In the genomic region with DNA sequence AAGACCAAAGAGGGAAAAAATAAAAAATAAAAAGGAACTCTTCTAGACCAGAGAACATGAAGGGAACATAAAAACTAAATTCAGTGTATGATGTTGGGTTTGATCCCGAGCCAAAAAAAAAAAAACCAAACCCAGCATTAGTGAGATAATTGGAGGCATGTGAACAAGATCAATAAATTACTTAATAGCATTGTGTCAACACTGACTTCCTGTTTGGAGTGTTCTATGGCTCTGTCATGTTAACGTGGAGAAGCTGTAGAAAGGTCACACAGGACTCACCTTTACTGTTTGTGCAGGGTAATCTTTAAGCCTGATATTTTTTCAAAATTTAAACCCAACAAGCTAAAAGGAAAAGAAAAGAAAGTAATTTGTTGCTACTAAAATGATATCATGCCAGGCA, we compare ENCODE assay signal across 24 mouse cellular contexts. TPM values are rescaled to one million over a fixed set of nuclear protein-coding genes. Genes with fewer than 3 reads are reported as not detected.
A peak's percentile ranks its signal among the peaks of the same experiment; 100 is the strongest.
DNase-seq lines count a peak whose midpoint lies in the region; ATAC-seq and TF ChIP-seq lines count a peak whose summit lies in the region.
"Had no signal": no experiment of that assay in that cellular context is flagged by ENCODE, and none has a peak within 500 bp of the region (broad histone marks: within the 10 kb centered on the region; RNA-seq: fewer than 3 reads in every experiment).

No protein-coding gene starts in this region.

- peaks cover 4% of the 10 kb centered on the region; the same call in 1 of the 2 replicates for H3K4me1 ChIP-seq in liver, adult 2 months (ENCODE audit: control insufficient read depth, insufficient read depth, low read length)
- H3K4me1 ChIP-seq in liver, embryonic 13.5 days (replicated peaks), result peaks cover 47% of the 10 kb centered on the region
- H3K4me1 ChIP-seq in liver, embryonic 15.5 days (replicated peaks), result peaks cover 43% of the 10 kb centered on the region
- peaks cover 10% of the 10 kb centered on the region for H3K4me1 ChIP-seq in neural tube, embryonic 15.5 days
- H3K4me1 ChIP-seq in heart, embryonic 10.5 days, result peaks cover 13% of the 10 kb centered on the region
- H3K4me1 ChIP-seq: embryonic facial prominence, embryonic 12.5 days had no signal

- TF ChIP-seq CTCF in liver, adult 2 months (IDR thresholded peaks at IDR 0.05; ENCODE audit: low read depth, low read length), result no peak

- TF ChIP-seq POLR2A in liver, adult 2 months (IDR thresholded peaks at IDR 0.05; ENCODE audit: extremely low read depth, insufficient read depth, low read length), result no peak

- 16% methylated on average over 2 of the region's 2 CpGs for WGBS in liver, adult 2 months
- 33% methylated on average over 2 of the region's 2 CpGs for WGBS in liver, embryonic 13.5 days (ENCODE audit: insufficient replicate concordance)
- 30% methylated on average over 2 of the region's 2 CpGs for WGBS in liver, embryonic 15.5 days (ENCODE audit: insufficient replicate concordance)
- 44% methylated on average over 2 of the region's 2 CpGs for WGBS in neural tube, embryonic 15.5 days
- WGBS in heart, embryonic 10.5 days, result 58% methylated on average over 2 of the region's 2 CpGs

- ATAC-seq in liver, embryonic 13.5 days (ENCODE audit: low read depth), result no peak
- ATAC-seq in liver, embryonic 15.5 days (ENCODE audit: insufficient read depth), result no peak
- no peak for ATAC-seq in neural tube, embryonic 15.5 days (ENCODE audit: low FRiP score)
- ATAC-seq: activated CD4-positive, CD25-positive, alpha-beta regulatory T cell, adult 4 months; CD4-positive, CD25-positive, alpha-beta regulatory T cell, adult 4 months; forebrain, embryonic 13.5 days; forebrain, embryonic 15.5 days; Patski had no signal

- no peak overlapping the region for H3K4me3 ChIP-seq in liver, adult 2 months (ENCODE audit: insufficient read depth, low read depth, low read length)
- H3K4me3 ChIP-seq in liver, embryonic 13.5 days (replicated peaks), result no peak overlapping the region
- no peak overlapping the region for H3K4me3 ChIP-seq in liver, embryonic 15.5 days (replicated peaks)
- no peak overlapping the region for H3K4me3 ChIP-seq in neural tube, embryonic 15.5 days (replicated peaks)
- H3K4me3 ChIP-seq in heart, embryonic 10.5 days, result no peak overlapping the region
- H3K4me3 ChIP-seq: embryonic facial prominence, embryonic 10.5 days; embryonic facial prominence, embryonic 12.5 days; forebrain, embryonic 13.5 days; forebrain, embryonic 15.5 days had no signal

- DNase-seq in liver, adult 2 months (ENCODE audit: extremely low read depth, low read depth, low spot score), result peak; percentile 94
- DNase-seq in liver, result no peak
- DNase-seq in liver, embryonic 13.5 days, result no peak
- no peak for DNase-seq in heart, embryonic 10.5 days (ENCODE audit: low spot score)
- DNase-seq: adrenal gland, adult 8-10 months; adrenal gland, postnatal 14 days; adrenal gland, postnatal 36 days; B cell, adult 2 months; cerebellum, adult 11-12 months; cerebellum, adult 2 months; cerebellum, adult 9-10 months; cerebellum, postnatal 10 days; cerebellum, postnatal 25 days had no signal

- H3K9ac ChIP-seq in liver, adult 2 months (ENCODE audit: low read depth, low read length), result no peak overlapping the region
- H3K9ac ChIP-seq in liver, embryonic 13.5 days, result no peak overlapping the region
- H3K9ac ChIP-seq in liver, embryonic 15.5 days, result no peak overlapping the region
- no peak overlapping the region for H3K9ac ChIP-seq in neural tube, embryonic 15.5 days (replicated peaks)
- H3K9ac ChIP-seq: embryonic facial prominence, embryonic 12.5 days; forebrain, embryonic 13.5 days; forebrain, embryonic 15.5 days had no signal

- no peaks in the 10 kb centered on the region for H3K79me2 ChIP-seq in liver, adult 2 months (ENCODE audit: control insufficient read depth, insufficient read depth, low read length)

- H3K27ac ChIP-seq in liver, adult 2 months (replicated peaks; ENCODE audit: insufficient read depth, low read depth, low read length), result peak overlapping the region; percentile 56; the same call in 1 of the 2 replicates
- peak overlapping the region; percentile 54 for H3K27ac ChIP-seq in liver, embryonic 13.5 days
- H3K27ac ChIP-seq in liver, embryonic 15.5 days (replicated peaks), result peak overlapping the region; percentile 51; the same call in 1 of the 2 replicates
- H3K27ac ChIP-seq in neural tube, embryonic 15.5 days (replicated peaks), result no peak overlapping the region
- no peak overlapping the region for H3K27ac ChIP-seq in heart, embryonic 10.5 days
- H3K27ac ChIP-seq: embryonic facial prominence, embryonic 10.5 days; embryonic facial prominence, embryonic 12.5 days; forebrain, embryonic 13.5 days; forebrain, embryonic 15.5 days had no signal

- no peaks in the 10 kb centered on the region for H3K36me3 ChIP-seq in liver, adult 2 months (ENCODE audit: control insufficient read depth, insufficient read depth, low read length)
- H3K36me3 ChIP-seq in liver, embryonic 13.5 days, result no peaks in the 10 kb centered on the region
- H3K36me3 ChIP-seq in liver, embryonic 15.5 days (replicated peaks), result no peaks in the 10 kb centered on the region
- H3K36me3 ChIP-seq in neural tube, embryonic 15.5 days, result no peaks in the 10 kb centered on the region
- H3K36me3 ChIP-seq in heart, embryonic 10.5 days, result no peaks in the 10 kb centered on the region
- H3K36me3 ChIP-seq: embryonic facial prominence, embryonic 10.5 days; embryonic facial prominence, embryonic 12.5 days; forebrain, embryonic 15.5 days; G1E had no signal

- H3K9me3 ChIP-seq in liver, embryonic 13.5 days (replicated peaks), result 0 out of 2 replicates have a peak, but pooled peaks cover 3% of the 10 kb centered on the region
- no peaks in the 10 kb centered on the region for H3K9me3 ChIP-seq in liver, embryonic 15.5 days (replicated peaks)
- H3K9me3 ChIP-seq in neural tube, embryonic 15.5 days (replicated peaks), result no peaks in the 10 kb centered on the region
- H3K9me3 ChIP-seq in heart, embryonic 10.5 days, result no peaks in the 10 kb centered on the region
- H3K9me3 ChIP-seq: embryonic facial prominence, embryonic 10.5 days; embryonic facial prominence, embryonic 12.5 days; forebrain, embryonic 15.5 days had no signal

- no peaks in the 10 kb centered on the region for H3K27me3 ChIP-seq in liver, adult 2 months (ENCODE audit: control insufficient read depth, insufficient read depth, low read length)
- no peaks in the 10 kb centered on the region for H3K27me3 ChIP-seq in liver, embryonic 13.5 days
- H3K27me3 ChIP-seq in liver, embryonic 15.5 days, result no peaks in the 10 kb centered on the region
- no peaks in the 10 kb centered on the region for H3K27me3 ChIP-seq in neural tube, embryonic 15.5 days (replicated peaks)
- H3K27me3 ChIP-seq in heart, embryonic 10.5 days (ENCODE audit: insufficient read depth, poor library complexity, severe bottlenecking), result 0 out of 2 replicates have a peak, but pooled peaks cover 6% of the 10 kb centered on the region
- H3K27me3 ChIP-seq: CH12.LX; embryonic facial prominence, embryonic 12.5 days; forebrain, embryonic 15.5 days had no signal

- H3K4me2 ChIP-seq in liver, embryonic 13.5 days, result no peak overlapping the region
- no peak overlapping the region for H3K4me2 ChIP-seq in liver, embryonic 15.5 days
- no peak overlapping the region for H3K4me2 ChIP-seq in neural tube, embryonic 15.5 days
- H3K4me2 ChIP-seq: embryonic facial prominence, embryonic 12.5 days; forebrain, embryonic 13.5 days; forebrain, embryonic 15.5 days had no signal

RNA-seq across cellular contexts. Expression of a gene that starts 34.3 kb away (rescaled TPM):
- 6.4 and 8.9 TPM in 2 replicates for total RNA-seq in liver, adult 2 months (2014; rRNA removed)
- polyA plus RNA-seq in liver, adult 2 months (2012; rRNA removed), result 4.3 TPM in 2 replicates
- 1.7 and 1.9 TPM in 2 replicates for polyA plus RNA-seq in liver, embryonic 13.5 days (2015; fragmentation: Nextera tagmentation; extraction: Ambion mirVana)
- 3.3 and 4.8 TPM in 2 replicates for polyA plus RNA-seq in liver, embryonic 15.5 days (2015; fragmentation: Nextera tagmentation; extraction: Ambion mirVana)
- polyA plus RNA-seq in neural tube, embryonic 15.5 days (2015; fragmentation: Nextera tagmentation; extraction: Ambion mirVana), result 11.0 and 12.0 TPM in 2 replicates
- 2.6 and 3.7 TPM in 2 replicates for polyA plus RNA-seq in heart, embryonic 10.5 days (2016; fragmentation: Nextera tagmentation; extraction: Ambion mirVana)
- polyA plus RNA-seq: CD4-positive, CD25-positive, alpha-beta regulatory T cell, adult 4 months had no signal

RNA-seq across cellular contexts. Expression of a gene that starts 35.4 kb away (rescaled TPM):
- 84.0 and 93.1 TPM in 2 replicates for total RNA-seq in liver, adult 2 months (2014; rRNA removed)
- polyA plus RNA-seq in liver, adult 2 months (2012; rRNA removed), result 33.8 and 38.5 TPM in 2 replicates
- 147 and 159 TPM in 2 replicates for polyA plus RNA-seq in liver, embryonic 13.5 days (2015; fragmentation: Nextera tagmentation; extraction: Ambion mirVana)
- 159 and 162 TPM in 2 replicates for polyA plus RNA-seq in liver, embryonic 15.5 days (2015; fragmentation: Nextera tagmentation; extraction: Ambion mirVana)
- 98.7 and 104 TPM in 2 replicates for polyA plus RNA-seq in neural tube, embryonic 15.5 days (2015; fragmentation: Nextera tagmentation; extraction: Ambion mirVana)
- polyA plus RNA-seq in heart, embryonic 10.5 days (2016; fragmentation: Nextera tagmentation; extraction: Ambion mirVana), result 79.0 and 95.9 TPM in 2 replicates

Comparison
In these comparisons a context has a peak if more than half of its experiments do, and no peak if none do; other contexts are left out.
1. H3K27ac ChIP-seq: peak in liver, adult 2 months (single experiment), liver, embryonic 13.5 days (single experiment) and liver, embryonic 15.5 days (single experiment); none in neural tube, embryonic 15.5 days (single experiment) and heart, embryonic 10.5 days (single experiment).